Mouse (Mus musculus) cerebellum, adult 9-10 months (tissue): ENCODE data around the gene Ttll1.
"Not testable (repeated sequence)": the region's sequence is repeated elsewhere in the genome, so short reads cannot be mapped to it uniquely, and the experiment has no call there.

ENCODE experiments used
- DNase-seq: peaks from one replicate; pipeline ENCODE4 v3.0.0; 2022

Gene Ttll1

GRCm38 (mm10) chr15:83523196-83523595, 12.5 kb upstream of the Ttll1 start:
- DNase-seq: no peak

- DNase-seq: no peak
Measured at GRCm38 (mm10) chr15:83520861-83521382, 10.2 kb upstream of the Ttll1 start.

- peak; percentile 69 for DNase-seq
Measured at GRCm38 (mm10) chr15:83518215-83519048, 7.7 kb upstream of the Ttll1 start.

- no peak for DNase-seq
Measured at GRCm38 (mm10) chr15:83515018-83515417, 4.3 kb upstream of the Ttll1 start.

GRCm38 (mm10) chr15:83512489-83513281, 2.0 kb upstream of the Ttll1 start:
- DNase-seq: no peak

GRCm38 (mm10) chr15:83509950-83510804, 516 bp downstream of the Ttll1 start:
- DNase-seq: peak; percentile 19

GRCm38 (mm10) chr15:83501483-83501882, 9.2 kb downstream of the Ttll1 start:
- DNase-seq: not testable (repeated sequence)

GRCm38 (mm10) chr15:83500352-83500751, 10.3 kb downstream of the Ttll1 start:
- no peak for DNase-seq

GRCm38 (mm10) chr15:83499211-83499755, 11.4 kb downstream of the Ttll1 start:
- DNase-seq: no peak

- DNase-seq: no peak
Measured at GRCm38 (mm10) chr15:83497299-83497698, 13.4 kb downstream of the Ttll1 start.

GRCm38 (mm10) chr15:83495787-83496367, 14.8 kb downstream of the Ttll1 start:
- no peak for DNase-seq

GRCm38 (mm10) chr15:83495195-83495594, 15.5 kb downstream of the Ttll1 start:
- DNase-seq: no peak

GRCm38 (mm10) chr15:83494572-83494920, 16.1 kb downstream of the Ttll1 start:
- DNase-seq: no peak

- DNase-seq: no peak
Measured at GRCm38 (mm10) chr15:83493856-83494571, 16.7 kb downstream of the Ttll1 start.

- no peak for DNase-seq
Measured at GRCm38 (mm10) chr15:83491891-83492290, 18.8 kb downstream of the Ttll1 start.

GRCm38 (mm10) chr15:83489471-83489870, 21.2 kb downstream of the Ttll1 start:
- no peak for DNase-seq

- DNase-seq: no peak
Measured at GRCm38 (mm10) chr15:83487477-83488115, 23.1 kb downstream of the Ttll1 start.

GRCm38 (mm10) chr15:83484311-83484710, 26.4 kb downstream of the Ttll1 start:
- no peak for DNase-seq

GRCm38 (mm10) chr15:83483482-83483881, 27.2 kb downstream of the Ttll1 start:
- DNase-seq: no peak

GRCm38 (mm10) chr15:83482645-83483224, 28.0 kb downstream of the Ttll1 start:
- no peak for DNase-seq
